Mouse (Mus musculus): ENCODE data around the gene Ptcd2.

The Ptcd2 gene

GRCm38 (mm10) chr13:99304365-99304764 is 40.1 kb downstream of the Ptcd2 start:
- 74% methylated on average over 11 of the region's 11 CpGs for WGBS

- WGBS, result 28% methylated on average over 5 of the region's 5 CpGs
Measured at GRCm38 (mm10) chr13:99303846-99304245, 40.7 kb downstream of the Ptcd2 start.

GRCm38 (mm10) chr13:99299921-99300320 is 44.6 kb downstream of the Ptcd2 start:
- 68% methylated on average over 5 of the region's 5 CpGs for WGBS

- 93% methylated on average over 13 of the region's 13 CpGs for whole genome bisulfite sequencing
Measured at GRCm38 (mm10) chr13:99294176-99294575, 50.3 kb downstream of the Ptcd2 start.

GRCm38 (mm10) chr13:99290766-99291165 is 53.7 kb downstream of the Ptcd2 start:
- WGBS, result 94% methylated on average over 8 of the region's 8 CpGs

GRCm38 (mm10) chr13:99287786-99288185 is 56.7 kb downstream of the Ptcd2 start:
- WGBS, result 83% methylated on average over 9 of the region's 9 CpGs

- 91% methylated on average over 4 of the region's 4 CpGs for WGBS
Measured at GRCm38 (mm10) chr13:99287207-99287606, 57.3 kb downstream of the Ptcd2 start.

- 79% methylated on average over 2 of the region's 2 CpGs for WGBS
Measured at GRCm38 (mm10) chr13:99285241-99285640, 59.3 kb downstream of the Ptcd2 start.

GRCm38 (mm10) chr13:99284400-99285160 is 59.9 kb downstream of the Ptcd2 start:
- 40% methylated on average over 21 of the region's 21 CpGs for whole genome bisulfite sequencing

GRCm38 (mm10) chr13:99283916-99284315 is 60.6 kb downstream of the Ptcd2 start:
- WGBS, result 62% methylated on average over 12 of the region's 12 CpGs

- 66% methylated on average over 6 of the region's 6 CpGs for WGBS
Measured at GRCm38 (mm10) chr13:99282961-99283360, 61.5 kb downstream of the Ptcd2 start.

GRCm38 (mm10) chr13:99279351-99279750 is 65.2 kb downstream of the Ptcd2 start:
- WGBS, result 82% methylated on average over 10 of the region's 10 CpGs

- 92% methylated on average over 6 of the region's 6 CpGs for WGBS
Measured at GRCm38 (mm10) chr13:99278511-99278910, 66.0 kb downstream of the Ptcd2 start.

- WGBS, result 97% methylated on average over 3 of the region's 3 CpGs
Measured at GRCm38 (mm10) chr13:99277521-99277920, 67.0 kb downstream of the Ptcd2 start.

- over 99% methylated on average over 3 of the region's 3 CpGs for WGBS
Measured at GRCm38 (mm10) chr13:99272046-99272445, 72.5 kb downstream of the Ptcd2 start.

Data from cerebral cortex, adult 2 months (tissue).